Mouse (Mus musculus) stomach, embryonic 14.5 days (tissue): ENCODE results near the gene Cdk17. TPM values are rescaled to one million over a fixed set of nuclear protein-coding genes. Genes with fewer than 3 reads are reported as not detected.
A peak's percentile ranks its signal among the peaks of the same experiment; 100 is the strongest.

Source experiments
- ATAC-seq: fragments of 200-750 bp; cut with Nextera tagmentation; 2 replicates; pipeline ENCODE4 v1.8.0; 2017; ENCODE audit warnings: low read depth, moderate TSS enrichment; ENCODE audit not compliant: insufficient number of reproducible peaks, insufficient read depth, low FRiP score
- H3K27ac ChIP-seq: fragments of 300-500 bp; sonication (generic); 2 replicates; pipeline ENCODE4 v1.5.1; 2014; ENCODE audit warnings: mild to moderate bottlenecking, low read length, moderate library complexity, mixed read lengths
- H3K27me3 ChIP-seq: fragments of 300-500 bp; sonication (generic); 2 replicates; pipeline ENCODE4 v1.6.1; 2014; ENCODE audit warnings: low read length, control low read depth, mixed read lengths; ENCODE audit not compliant: control insufficient read depth, insufficient read depth
- H3K36me3 ChIP-seq: fragments of 300-500 bp; sonication (generic); 2 replicates; pipeline ENCODE4 v1.6.1; 2014; ENCODE audit warnings: mild to moderate bottlenecking, control low read depth, low read length, moderate library complexity, mixed read lengths; ENCODE audit not compliant: control insufficient read depth, insufficient read depth
- H3K4me1 ChIP-seq: fragments of 300-500 bp; sonication (generic); 2 replicates; pipeline ENCODE4 v1.6.1; 2014; ENCODE audit warnings: low read length, control low read depth, mixed read lengths; ENCODE audit not compliant: control insufficient read depth, insufficient read depth
- H3K4me2 ChIP-seq: fragments of 300-500 bp; sonication (generic); replicated peaks from 2 replicates; pipeline ENCODE4 v1.6.1; 2014; ENCODE audit warnings: low read depth, low read length, control low read depth
- H3K4me3 ChIP-seq: fragments of 300-500 bp; sonication (generic); 2 replicates; pipeline ENCODE4 v1.5.1; 2014; ENCODE audit warnings: low read depth, low read length, control low read depth
- H3K9ac ChIP-seq: fragments of 300-500 bp; sonication (generic); replicated peaks from 2 replicates; pipeline ENCODE4 v1.6.1; 2014; ENCODE audit warnings: low read depth, mild to moderate bottlenecking, control low read depth, low read length, moderate library complexity, mixed read lengths
- H3K9me3 ChIP-seq: fragments of 300-500 bp; sonication (generic); 2 replicates; pipeline ENCODE4 v1.6.1; 2016; ENCODE audit warnings: low read depth, low read length, control low read depth; ENCODE audit not compliant: control insufficient read depth
- WGBS: fragments of 180-500 bp; shearing (Covaris S2); extraction: QIAGEN DNeasy Blood & Tissue Kit; methylation state at CpG from one replicate; pipeline ENCODE4 v1.1.7; 2014; 5-methylcytosine and 5-hydroxymethylcytosine counted together
- polyA plus RNA-seq: library from polyadenylated mRNA; unstranded; fragments of >200 nt; fragmentation: Nextera tagmentation; extraction: Ambion mirVana; gene quantifications from 2 replicates; pipeline ENCODE4 v1.2.1, GENCODE M21; 2014

The Cdk17 gene
- polyA plus RNA-seq, 1 experiment from 2014 or later = 23.0 TPM

DNA sequence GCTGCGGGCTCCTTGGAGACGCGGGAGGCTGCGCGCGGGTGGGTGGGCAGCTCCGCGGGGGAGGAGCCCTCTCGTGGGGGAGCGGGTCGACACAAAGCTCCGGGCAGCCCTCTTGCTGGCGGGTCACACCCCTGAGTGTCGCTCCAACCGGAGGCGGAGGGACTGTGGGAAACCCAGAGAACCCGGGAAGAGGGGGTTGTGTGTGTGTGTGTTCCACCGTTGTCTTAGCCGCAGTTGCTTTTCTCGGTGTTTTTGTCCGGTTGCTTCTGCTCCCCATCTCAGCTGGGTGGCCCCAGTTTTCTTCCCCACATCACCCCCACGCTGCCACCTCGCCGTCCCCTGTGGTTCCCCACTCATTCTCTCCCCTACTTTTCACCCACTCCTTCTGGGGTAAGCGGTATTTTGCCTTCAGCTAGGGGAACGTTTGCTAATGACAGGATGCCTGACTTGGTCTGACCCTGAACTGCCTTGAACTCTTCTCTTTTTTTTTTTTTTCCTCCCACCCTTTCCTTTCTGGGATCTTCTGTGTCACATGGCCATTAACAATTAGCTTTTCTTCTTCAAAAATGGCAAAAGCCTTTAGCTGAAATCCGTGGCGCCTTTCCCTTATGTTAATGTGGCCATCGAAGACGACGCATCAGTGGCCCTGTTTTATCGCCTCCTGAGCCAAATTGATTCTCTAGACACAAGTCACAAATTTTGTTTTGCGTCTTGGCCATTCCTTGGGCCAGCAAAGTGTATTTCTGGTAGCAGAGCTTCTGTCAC is 1.0 kb downstream of the Cdk17 start:
- Histone ChIP-seq H3K27me3 (no peaks in the 10 kb centered on the region), H3K9ac (peak overlapping the region; percentile 98), H3K9me3 (no peaks in the 10 kb centered on the region), H3K36me3 (no peaks in the 10 kb centered on the region), H3K4me2 (peak overlapping the region; percentile 83), H3K4me1 (peaks cover 19% of the 10 kb centered on the region), H3K4me3 (peak overlapping the region; percentile 98), H3K27ac (peak overlapping the region; percentile 100)
- WGBS = 1% methylated on average over 24 of the region's 33 CpGs
- peak; percentile 21; the same call in 1 of the 2 replicates for ATAC-seq

DNA sequence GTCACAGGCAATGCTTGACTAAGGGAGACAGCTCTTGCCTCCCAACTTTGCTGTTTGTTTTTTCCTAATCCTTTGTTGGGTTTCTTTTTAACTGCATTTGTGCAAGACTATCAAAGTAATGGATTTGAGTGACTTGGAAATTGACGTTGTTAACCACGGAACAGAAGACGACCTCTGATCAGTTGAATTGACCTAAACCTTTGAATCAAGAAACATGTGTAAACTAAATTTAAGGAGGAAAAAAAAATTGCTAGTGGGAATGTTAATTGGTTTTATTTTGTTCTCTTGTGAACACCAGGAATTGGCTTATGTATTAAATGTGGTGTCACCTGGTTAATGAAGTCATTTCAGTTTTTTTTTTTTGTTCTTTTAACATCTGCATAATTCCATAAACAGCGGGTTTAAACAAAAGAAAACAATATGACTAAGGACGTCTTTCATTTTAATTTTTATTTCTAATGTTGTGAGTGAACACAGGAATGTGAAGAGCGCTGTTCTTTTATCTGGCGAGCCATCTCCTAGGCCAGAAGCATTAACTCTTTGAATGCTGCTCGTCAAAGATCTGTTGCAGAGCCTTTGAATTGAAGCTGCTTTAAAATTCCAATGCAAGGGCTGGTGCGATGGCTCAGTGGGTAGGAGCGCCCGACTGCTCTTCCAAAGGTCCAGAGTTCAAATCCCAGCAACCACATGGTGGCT is 1.7 kb downstream of the Cdk17 start:
- no peak for ATAC-seq
- H3K4me3 ChIP-seq = peak overlapping the region; percentile 98
- no peaks in the 10 kb centered on the region for H3K27me3 ChIP-seq
- peak overlapping the region; percentile 100; the same call in 1 of the 2 replicates for H3K27ac ChIP-seq
- peak overlapping the region; percentile 83 for H3K4me2 ChIP-seq
- H3K9me3 ChIP-seq = no peaks in the 10 kb centered on the region
- H3K36me3 ChIP-seq = no peaks in the 10 kb centered on the region
- 23% methylated on average over 11 of the region's 11 CpGs for WGBS
- H3K9ac ChIP-seq = peak overlapping the region; percentile 98
- H3K4me1 ChIP-seq = peaks cover 19% of the 10 kb centered on the region

DNA sequence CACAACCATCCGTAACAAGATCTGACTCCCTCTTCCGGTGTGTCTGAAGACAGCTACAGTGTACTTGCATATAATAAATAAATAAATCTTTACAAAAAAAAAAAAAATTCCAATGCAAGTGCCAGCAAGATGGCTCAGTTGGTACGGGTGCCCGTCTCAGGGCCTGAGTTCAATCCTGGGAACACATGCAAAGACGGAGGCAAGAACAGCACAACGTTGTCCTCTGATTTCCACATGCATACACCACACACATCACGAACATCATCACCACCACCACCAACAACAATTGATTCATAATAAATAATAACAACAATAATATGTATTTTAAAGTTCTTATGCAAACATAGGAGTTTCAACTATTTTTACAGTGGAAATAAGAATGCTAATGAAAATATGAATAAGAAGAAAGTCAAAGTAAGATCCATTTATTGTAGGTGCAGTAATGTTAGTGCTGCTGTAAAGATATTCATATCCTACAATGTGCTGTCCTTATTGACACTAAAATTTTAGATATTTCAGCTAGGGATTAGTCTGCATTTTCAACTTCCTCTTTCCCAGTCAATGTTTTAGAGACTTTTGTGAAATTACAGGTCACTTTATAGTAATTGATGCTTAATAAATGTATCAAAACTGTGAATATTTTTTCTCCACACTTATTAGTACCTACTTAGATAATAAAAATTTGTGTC is 2.4 kb downstream of the Cdk17 start:
- no peak overlapping the region for H3K27ac ChIP-seq
- no peaks in the 10 kb centered on the region for H3K9me3 ChIP-seq
- peak overlapping the region; percentile 83 for H3K4me2 ChIP-seq
- no peak overlapping the region for H3K9ac ChIP-seq
- H3K36me3 ChIP-seq = no peaks in the 10 kb centered on the region
- H3K4me1 ChIP-seq = peaks cover 19% of the 10 kb centered on the region
- no peaks in the 10 kb centered on the region for H3K27me3 ChIP-seq
- no peak for ATAC-seq
- H3K4me3 ChIP-seq = no peak overlapping the region
- 72% methylated on average over 7 of the region's 7 CpGs for WGBS

DNA sequence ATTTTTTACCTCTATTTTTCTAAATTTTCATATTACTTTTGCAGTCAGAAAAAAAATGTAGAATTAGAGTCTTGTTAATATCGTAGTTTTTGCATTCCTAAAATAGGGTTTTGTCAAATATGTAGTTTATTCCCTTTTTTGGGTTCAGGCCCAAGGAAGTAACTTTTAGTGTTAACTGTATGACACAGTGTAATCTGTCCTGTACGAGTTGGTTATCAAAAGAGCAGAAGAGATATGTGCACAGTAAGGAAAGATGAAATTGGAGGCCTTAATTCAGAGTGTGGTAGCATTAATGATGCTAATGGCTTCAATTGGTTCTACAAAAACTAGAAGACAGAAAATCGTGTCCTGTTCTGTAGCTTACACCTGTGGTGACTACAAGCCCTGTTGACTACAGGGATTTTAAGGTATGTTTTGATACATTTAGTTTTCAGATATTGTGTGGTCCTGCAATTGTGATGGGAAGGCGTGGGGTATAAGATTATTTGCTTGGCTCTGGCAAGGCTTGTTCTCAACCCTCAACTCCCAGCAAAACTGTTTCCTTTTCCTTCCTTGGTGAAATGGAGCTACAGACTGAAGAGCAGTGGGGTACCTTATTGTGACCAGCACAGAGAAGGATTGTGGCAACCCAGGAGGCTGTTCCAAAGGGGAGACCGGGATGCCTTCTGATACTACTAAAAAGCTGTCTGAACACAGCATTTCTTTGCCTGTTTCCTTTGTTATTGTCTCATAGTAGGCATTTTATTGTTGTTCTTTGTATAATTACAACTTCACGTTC is 3.2 kb downstream of the Cdk17 start:
- H3K4me3 ChIP-seq = no peak overlapping the region
- no peak overlapping the region for H3K9ac ChIP-seq
- H3K4me1 ChIP-seq = peaks cover 19% of the 10 kb centered on the region
- H3K9me3 ChIP-seq = no peaks in the 10 kb centered on the region
- H3K27ac ChIP-seq = no peak overlapping the region
- H3K4me2 ChIP-seq = no peak overlapping the region
- ATAC-seq = no peak
- 74% methylated on average over 6 of the region's 6 CpGs for WGBS
- H3K36me3 ChIP-seq = no peaks in the 10 kb centered on the region
- no peaks in the 10 kb centered on the region for H3K27me3 ChIP-seq

DNA sequence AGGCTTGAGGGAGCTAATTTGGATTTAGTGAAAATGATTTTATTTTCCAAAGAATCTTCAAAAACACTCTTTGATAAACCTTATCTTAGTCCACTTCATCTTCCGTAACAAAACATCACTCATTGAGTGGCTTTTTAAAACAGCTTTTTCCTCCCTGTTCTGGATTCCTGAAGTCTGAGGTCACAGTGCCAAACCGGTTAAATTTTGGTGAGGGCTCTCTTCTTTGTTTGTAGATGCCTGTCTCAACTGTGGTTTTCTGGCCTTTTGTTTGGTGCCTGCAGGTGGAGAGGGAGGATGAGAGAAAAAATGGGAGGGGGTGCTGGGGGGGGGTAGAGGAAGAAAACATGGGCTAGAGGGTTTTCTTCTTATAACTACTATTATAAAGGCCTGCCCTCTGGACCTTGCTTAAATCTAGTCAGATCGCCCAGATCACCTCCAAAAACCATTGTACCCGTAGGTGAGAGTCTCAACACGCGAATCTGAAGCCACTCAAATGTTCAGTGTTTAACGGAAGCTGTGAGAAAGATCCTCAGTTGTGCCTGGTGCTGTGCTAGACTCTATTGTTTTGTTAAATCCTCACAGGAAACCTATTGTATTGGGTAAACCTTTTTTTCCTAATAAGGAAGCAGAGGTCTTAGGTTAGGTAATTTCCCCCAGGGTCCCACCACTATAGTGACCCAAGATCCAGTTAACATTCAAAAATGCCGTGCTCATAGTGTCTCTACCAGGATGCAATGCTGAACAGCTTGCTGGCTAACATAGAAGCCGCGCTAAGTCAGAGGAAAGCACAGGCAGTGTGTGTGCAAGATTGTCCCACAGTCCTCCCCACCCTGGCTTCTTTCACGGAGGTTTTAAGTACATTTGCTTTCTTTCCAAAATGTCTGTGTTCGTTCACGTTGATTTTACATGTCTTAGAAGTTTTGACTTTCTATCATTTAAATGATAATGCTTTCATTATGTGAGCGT is 5.0 kb downstream of the Cdk17 start:
- Histone ChIP-seq H3K9ac (no peak overlapping the region), H3K4me2 (peak overlapping the region; percentile 20; the same call in 1 of the 2 replicates), H3K9me3 (no peaks in the 10 kb centered on the region), H3K27ac (peak overlapping the region; percentile 52), H3K27me3 (no peaks in the 10 kb centered on the region), H3K4me1 (peaks cover 19% of the 10 kb centered on the region), H3K4me3 (no peak overlapping the region), H3K36me3 (no peaks in the 10 kb centered on the region)
- 35% methylated on average over 14 of the region's 14 CpGs for WGBS
- no peak for ATAC-seq

DNA sequence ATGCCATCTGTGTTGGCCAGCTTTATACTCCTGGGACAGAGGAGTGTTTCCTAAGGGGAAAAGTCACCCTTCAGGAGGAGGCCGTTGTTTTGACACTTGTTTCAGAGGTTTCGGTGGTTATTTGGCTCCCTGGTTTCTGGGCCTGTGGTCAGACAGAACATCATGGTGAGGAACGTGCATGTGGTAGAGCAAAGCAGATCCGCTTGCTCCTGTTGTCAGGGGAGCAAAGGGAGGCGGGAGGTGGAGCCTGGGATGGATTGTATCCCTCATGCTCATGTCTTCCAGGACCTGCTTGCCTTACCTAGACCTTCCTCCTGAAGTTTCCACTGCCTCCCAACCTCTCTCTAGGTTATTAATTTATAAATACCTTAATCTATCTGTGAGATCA is 5.7 kb downstream of the Cdk17 start:
- Histone ChIP-seq H3K9ac (no peak overlapping the region), H3K4me1 (peaks cover 19% of the 10 kb centered on the region), H3K4me2 (peak overlapping the region; percentile 20; the same call in 1 of the 2 replicates), H3K27me3 (no peaks in the 10 kb centered on the region), H3K36me3 (no peaks in the 10 kb centered on the region), H3K9me3 (no peaks in the 10 kb centered on the region), H3K4me3 (no peak overlapping the region), H3K27ac (peak overlapping the region; percentile 52; the same call in 1 of the 2 replicates)
- no peak for ATAC-seq
- WGBS = 26% methylated on average over 5 of the region's 5 CpGs

DNA sequence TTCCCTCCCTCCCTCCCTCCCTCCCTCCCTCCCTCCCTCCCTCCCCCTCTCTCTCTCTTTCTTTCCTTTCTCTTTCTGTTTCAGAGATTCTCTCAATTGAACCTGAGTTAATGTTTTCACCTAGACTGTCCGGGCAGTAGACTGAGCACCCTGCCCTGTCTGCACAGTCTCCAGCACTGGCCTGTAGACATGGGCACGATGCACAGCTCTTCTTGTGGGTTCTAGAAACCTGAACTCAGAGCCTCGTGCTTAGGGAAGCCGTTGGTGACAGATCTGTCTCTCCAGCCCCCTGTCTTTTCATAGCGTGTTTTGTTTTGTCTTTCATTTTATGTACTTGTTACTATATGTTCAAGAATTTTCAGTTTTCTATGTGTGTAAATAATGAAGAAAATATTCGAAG is 6.6 kb downstream of the Cdk17 start:
- peaks cover 19% of the 10 kb centered on the region for H3K4me1 ChIP-seq
- 78% methylated on average over 6 of the region's 6 CpGs for WGBS
- no peaks in the 10 kb centered on the region for H3K27me3 ChIP-seq
- H3K9ac ChIP-seq = no peak overlapping the region
- no peak overlapping the region for H3K4me2 ChIP-seq
- no peak overlapping the region for H3K4me3 ChIP-seq
- H3K27ac ChIP-seq = no peak overlapping the region
- no peak for ATAC-seq
- H3K9me3 ChIP-seq = no peaks in the 10 kb centered on the region
- no peaks in the 10 kb centered on the region for H3K36me3 ChIP-seq
